Mouse (Mus musculus): ENCODE data around the gene Ptprn2. TPM values are rescaled to one million over a fixed set of nuclear protein-coding genes. Genes with fewer than 3 reads are reported as not detected.

The Ptprn2 gene
- total RNA-seq, 2 experiments from 2014 or later, result not detected

DNA sequence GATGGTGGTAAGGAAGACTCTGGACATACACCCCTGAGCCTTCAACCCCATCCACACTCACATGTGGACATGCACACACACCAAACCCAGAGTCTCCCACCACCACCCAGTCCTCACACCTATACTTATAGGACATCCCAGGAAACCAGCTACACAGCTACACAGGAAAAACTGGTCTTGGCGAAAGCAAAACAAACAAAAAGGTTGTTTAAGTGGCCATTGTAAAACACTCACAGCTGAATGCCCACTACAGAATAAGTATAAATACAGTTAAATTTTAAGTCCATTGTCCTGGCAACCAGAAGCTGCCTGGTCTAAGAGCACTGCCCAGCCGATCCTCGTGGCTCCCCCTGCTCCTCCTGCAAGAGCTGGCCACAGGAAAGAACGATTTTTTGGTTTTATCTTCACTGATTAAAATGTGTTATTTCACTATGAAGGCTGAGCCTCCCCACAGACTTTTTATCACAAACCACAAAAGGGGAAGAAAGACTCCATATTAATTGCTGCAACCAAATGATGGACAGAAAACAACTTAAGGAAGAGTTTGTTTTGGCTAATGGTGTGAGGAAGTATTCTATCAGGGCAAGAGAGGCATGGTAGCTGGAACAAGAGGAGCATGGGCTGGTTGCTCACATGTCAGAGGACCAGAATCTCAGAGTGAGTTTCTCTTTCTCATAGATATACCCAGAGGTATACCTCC lies 722.1 kb downstream of the Ptprn2 start:
- DNase-seq (ENCODE audit: low spot score), result no peak

DNA sequence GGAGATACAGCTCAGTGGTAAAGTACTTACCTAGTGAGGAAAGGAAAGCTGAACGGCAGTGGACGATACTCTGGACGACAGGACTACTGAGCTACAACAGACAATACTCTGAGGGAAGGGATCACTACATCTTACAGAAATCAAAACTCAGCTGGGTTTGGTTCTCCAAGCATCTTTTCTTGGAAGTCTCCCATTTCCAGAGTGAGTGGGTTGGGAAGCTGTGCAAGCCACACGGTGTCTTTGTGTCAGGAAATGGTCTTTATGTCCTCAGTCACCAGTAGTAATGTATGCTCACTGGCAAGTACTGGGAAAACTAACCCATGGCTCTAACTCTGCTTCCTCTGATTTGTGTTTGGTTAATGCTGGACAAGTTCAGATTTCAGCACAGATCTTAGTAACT lies 724.9 kb downstream of the Ptprn2 start:
- no peak for DNase-seq (ENCODE audit: low spot score)

DNA sequence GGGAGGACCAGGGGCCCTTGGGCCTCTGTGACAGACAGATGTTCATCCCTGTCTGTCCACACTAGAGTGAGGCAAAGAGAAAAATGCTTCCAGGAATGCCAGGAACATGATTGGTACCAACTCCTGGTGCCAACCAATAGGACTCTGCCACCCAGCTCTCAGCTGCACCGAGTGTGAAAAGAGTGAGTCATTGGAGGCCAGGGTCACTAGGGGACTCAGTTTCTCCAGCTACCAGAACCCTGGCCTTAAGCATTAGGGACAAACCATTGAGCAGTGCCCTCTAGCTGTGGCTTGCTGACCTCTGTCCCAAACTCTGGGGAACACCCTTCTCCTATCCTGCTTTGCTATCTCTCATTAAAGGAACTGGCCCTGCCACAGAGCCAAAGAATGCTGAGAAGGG lies 728.0 kb downstream of the Ptprn2 start:
- DNase-seq (ENCODE audit: low spot score), result no peak

DNA sequence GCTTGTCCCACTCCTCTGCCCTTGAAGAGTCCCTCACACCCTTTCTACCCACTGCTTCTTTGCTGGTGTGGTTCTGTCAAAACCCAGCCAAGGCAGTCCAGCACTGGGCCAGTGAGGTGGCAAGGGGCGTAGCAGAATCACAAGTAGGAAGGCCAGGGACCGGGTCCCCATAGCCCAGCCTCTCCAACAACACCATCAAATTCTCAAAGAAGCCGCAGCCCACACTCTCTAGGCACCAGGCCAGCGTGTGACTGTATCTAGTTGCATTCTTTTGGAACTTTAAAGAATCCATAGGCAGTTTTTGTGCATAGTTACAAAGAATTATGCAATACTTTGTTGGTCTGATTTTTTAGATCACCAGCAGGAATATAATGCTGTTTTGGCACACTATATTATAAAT lies 728.8 kb downstream of the Ptprn2 start:
- no peak for DNase-seq (ENCODE audit: low spot score)

DNA sequence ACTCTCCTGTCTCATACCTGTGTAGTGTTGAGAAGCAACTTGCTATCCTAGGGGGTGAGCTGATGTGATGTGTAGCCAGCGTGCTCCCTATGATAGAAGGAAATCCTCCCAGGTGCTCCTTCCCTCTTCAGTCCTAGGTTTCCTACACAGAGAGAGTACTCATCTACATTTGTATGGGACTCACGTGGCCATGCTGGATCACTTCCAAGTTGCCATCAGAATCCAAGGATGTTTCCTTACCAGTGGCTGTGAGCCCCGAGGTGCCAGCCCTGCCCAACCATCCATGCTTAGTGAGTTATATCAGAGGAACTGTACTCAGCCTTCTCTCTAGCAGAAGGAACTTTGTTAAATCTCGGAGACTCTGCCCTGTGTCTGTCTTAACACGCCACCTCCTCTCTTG lies 729.4 kb downstream of the Ptprn2 start:
- DNase-seq (ENCODE audit: low spot score), result no peak

DNA sequence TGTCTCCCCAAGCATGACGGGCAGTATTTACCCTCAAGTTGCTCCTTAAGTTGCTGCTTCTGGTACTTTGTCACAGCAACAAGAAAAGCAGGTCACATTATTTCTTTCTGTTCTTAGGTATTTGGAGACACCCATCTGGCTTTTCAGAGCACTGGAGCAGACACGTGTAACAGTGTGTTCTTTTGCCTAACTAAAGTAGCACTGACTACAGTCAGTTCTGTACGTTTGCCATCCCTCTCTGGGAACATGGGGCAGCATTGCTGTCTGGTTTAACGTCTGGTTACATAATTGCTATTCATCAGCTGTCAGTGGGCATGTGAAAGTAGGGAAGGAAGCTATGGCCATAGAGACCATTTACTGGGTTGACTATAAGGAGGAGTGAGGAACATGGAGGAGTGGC lies 736.4 kb downstream of the Ptprn2 start:
- DNase-seq (ENCODE audit: low spot score), result no peak

DNA sequence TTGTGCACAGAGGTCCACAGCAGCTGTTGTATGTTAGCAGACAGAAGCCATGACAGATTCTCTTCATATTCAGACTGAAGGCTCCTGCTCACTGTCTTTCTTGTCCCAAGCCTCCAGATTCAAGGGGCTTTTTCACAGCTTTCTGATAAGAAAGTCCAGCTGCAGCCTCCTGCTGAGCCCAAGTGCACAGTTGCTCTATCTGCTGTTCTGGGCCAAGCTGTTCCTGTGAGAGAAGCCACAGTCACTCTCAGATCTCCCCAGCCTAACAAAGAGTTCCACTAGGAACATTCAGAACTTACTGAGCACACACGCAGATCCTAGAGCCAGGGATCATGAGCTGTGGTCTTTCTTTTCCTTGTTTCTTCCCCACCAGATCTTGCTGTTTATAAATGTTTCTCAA lies 738.5 kb downstream of the Ptprn2 start:
- DNase-seq (ENCODE audit: low spot score), result no peak

DNA sequence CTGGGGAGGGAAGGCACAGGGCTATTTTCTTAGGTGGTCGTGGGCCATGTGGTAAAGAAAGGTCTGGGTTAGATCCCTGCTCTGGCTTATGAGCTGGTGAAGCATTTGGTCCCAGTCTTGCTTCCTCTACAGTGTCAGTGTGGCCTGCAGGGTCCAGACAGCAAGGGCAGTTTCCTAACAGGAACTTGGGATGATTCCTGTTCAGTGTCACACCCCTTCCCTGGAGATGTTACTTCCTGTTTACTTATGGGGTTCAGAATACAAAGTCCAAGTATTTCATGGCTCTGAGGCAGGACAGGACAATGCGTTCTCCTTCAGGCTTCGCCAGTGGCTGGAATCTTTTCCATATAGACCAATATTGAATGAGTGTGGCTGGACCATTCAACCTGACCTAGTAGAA lies 741.7 kb downstream of the Ptprn2 start:
- DNase-seq (ENCODE audit: low spot score), result no peak

DNA sequence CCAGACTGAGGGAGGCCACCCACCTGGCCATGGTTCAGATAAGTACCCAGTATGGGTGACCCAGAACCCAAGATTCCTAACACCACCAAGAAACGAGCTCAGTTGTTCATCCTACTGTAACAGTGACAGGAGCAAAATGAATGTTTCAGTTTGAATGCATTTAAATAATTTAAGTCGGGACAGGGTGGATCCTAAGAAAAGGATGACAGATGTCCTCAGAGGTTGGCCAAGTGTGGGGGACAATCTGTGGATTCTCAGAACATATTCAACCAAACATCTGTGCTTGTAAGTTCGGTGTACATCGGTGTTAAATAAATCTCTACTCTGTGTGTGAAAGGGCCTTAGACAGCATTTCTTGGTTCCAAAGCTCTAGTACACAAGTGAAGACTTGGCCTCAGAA lies 743.9 kb downstream of the Ptprn2 start:
- DNase-seq (ENCODE audit: low spot score), result no peak

DNA sequence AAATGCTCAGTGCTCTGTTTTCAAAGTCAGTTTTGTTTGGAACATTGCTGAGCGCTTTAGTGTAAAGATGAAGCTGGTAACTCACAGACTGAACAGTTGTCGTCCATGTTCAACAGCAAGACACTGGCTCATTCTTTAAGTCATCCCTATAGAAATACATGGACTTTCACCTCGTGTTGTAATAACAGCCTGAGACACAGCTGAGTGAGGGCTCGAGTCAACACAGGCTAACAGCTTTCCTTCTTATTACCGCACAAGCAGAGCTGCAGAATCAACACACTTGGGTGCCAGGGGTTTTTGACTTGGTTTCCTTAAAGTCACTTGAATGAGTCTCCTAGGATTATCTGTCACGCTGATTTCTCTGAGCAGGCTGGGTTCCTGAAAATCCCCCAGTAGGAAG lies 744.8 kb downstream of the Ptprn2 start:
- DNase-seq (ENCODE audit: low spot score), result no peak

DNA sequence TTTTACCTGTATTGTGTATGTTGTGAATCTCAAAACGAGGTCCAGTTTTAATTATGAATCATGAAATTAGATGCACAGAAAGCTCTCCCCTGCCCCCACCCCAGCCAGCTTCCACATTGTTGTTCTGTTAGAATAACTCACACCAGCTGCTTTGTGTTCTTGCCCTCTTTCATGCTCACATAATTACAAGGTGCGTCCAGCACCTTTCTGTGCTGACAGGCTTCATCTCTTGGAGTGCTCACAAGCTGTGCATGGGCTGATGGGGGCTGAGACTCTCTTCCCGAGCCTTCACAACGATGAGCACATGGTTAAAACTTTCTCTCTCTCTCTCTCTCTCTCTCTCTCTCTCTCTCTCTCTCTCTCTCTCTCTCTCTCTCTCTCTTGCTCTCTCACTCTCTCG lies 746.3 kb downstream of the Ptprn2 start:
- DNase-seq (ENCODE audit: low spot score), result no peak

DNA sequence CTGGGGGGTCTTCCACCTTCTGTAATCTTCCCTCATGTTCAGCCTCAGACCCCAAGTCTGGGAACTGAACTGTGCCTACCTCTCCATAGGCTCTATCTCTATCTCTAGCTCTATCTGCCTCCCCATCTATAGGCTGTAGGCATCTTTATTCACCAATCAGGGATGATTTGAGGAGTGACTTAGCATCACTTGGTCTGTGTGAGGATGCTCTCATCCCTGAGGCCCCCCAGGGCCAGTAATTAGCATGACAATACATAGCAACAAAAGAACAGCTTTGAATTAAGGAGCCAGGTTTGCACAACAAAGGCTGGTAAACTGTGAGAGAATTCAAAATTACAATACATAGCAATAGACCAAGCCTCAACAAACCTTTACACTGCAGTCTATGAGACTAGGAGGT lies 749.6 kb downstream of the Ptprn2 start:
- no peak for DNase-seq (ENCODE audit: low spot score)

DNA sequence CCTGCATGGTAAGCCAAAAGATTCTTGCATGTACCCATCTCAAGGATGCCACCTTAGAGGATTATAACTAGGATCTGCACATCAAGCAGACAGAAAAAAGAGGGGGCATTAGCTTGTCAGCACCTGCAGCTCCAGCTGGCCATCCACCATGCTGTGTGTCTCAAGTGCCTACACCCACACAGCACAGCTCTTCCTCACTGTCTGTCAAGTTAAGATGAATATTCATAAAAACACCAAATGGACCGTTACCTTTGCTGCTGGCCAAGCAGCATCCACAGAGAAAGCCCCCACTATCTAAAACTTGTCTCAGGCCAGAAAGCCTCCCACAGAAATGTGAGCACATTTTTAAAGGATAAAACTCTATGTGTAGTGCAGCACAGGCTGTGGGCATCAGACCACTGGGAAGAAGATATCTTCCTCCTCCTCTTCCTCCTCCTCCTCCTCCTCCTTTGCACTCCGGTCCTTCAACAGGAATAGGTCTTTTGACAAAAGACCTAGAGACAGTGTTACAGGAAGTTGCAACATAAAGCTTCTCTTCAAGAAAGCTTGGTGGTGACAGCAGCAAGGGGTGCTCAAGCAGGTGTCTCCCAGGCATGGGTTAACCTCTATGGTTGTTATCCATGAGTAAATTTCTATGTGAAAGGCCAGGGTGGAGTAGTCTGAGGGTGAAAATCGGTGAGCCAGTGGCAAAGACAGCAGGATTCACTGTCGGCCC lies 750.7 kb downstream of the Ptprn2 start:
- DNase-seq (ENCODE audit: low spot score), result no peak

DNA sequence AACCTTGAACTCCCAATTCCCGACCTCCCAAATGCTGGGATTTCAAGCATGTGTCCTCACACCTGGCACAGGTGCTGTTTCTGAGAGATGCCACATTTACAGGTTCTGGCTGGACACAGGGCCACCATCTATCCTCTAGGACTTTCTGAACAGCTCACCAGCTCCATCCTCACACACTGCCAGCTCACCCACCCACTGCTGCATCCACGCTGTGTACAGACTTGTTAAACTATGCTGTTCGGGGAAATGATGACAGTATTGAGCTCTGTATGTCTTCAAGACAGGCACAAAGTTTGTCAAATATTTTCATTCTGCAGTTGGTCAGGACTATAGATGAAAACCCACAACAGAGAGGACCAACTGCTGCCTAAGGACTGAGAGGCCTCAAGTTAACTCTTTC lies 751.5 kb downstream of the Ptprn2 start:
- no peak for DNase-seq (ENCODE audit: low spot score)

DNA sequence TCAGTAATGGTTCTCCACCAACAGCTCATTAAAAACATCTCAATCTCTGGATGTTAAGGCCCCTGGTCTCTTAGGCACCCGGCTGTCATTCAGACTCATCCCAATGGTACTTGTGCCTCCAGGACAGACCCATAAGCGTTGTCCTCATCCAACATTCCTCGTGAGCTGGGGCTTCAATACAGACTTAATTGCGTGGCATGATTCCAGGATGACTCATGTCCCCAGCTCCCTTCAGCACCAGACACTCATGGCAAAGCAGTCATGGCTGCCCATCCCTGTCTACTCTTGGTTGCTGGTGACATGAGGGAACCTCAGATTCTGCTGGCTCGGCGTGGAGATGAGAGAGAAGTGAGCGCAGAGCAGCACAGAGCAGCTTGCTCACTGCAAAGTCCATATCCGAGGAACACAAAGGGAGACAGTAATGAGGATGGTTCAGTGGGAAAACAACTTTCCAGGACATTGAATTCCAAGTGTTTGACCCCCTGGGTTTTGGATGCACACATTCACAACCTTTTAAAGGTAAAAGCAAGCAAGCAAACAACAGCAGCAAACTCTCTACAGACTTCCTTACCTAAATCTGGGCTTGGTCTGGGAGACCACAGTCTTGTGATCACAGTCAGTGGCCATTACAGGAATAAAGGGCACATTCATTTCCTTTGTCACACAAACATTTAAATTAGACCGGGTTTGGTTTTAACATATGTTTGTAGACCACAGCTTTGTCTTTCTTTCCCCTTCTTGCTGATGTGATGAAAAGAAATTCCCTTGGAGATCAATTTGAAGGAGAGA lies 754.6 kb downstream of the Ptprn2 start:
- DNase-seq (ENCODE audit: low spot score), result no peak

DNA sequence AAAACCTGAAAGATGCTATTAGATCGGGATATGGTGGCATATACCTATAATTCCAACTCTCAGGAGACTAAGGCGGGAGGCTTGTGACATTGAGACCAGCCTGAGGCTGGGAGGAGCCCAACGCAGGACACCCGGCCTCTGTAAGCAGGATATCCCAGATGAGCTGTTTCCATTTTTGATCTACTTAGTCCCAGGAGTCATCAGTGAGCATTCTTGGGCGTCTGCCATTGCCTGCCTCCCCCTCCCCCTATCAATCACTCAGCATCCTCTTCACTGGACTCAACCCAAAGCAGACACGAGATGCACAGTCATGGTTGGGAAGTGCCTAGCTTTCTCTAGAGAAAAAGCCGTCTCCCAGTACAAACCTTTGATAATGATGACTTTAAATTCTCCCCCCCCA lies 756.7 kb downstream of the Ptprn2 start:
- DNase-seq (ENCODE audit: low spot score), result no peak

DNA sequence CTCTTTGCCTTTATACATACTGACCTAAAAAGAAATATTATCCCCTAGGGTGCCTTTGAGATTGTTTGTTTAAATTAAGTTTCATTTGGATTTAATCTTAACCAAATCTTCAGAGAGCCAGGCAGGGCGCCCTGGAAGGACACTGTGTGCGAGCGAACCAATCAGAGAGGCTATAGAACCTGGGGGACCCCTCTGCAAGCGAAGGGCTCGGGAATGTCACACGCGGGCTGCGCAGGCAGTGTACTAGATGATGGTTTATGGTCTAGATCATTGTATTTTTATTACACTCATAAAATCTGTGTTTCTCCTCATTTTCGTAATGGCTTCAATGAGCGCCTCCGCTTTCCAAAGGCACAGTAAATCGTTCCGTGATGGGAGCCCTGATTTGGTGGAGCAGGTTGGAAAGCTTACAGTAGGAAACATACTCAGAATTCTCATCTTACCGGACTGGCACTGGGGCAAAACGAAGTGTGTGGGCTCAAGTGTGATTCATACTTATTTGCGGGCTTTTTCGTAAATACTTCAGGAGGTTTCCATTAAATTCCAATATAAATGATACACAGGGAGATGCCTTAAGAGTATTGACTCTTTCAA lies 760.5 kb downstream of the Ptprn2 start:
- no peak for DNase-seq (ENCODE audit: low spot score)

DNA sequence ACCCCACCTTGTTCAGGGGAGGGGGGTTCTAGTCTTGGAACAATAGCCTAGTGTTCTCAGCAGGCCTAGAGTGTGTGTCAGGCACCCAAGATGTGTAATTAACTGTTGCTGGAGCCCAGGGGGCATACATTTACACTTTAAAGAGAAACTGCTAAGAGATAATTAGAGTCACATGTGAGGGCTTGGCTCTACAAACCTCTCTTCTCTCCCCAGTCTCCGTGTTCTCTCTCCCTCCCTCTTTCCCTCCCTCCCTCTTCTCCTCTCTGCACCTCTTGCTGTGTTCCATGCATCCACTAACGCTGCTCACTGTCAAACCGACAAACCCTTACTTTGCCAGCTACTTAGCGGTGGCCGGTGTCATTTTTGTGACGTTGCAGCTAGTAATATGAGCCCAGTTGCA lies 764.9 kb downstream of the Ptprn2 start:
- DNase-seq (ENCODE audit: low spot score), result no peak

DNA sequence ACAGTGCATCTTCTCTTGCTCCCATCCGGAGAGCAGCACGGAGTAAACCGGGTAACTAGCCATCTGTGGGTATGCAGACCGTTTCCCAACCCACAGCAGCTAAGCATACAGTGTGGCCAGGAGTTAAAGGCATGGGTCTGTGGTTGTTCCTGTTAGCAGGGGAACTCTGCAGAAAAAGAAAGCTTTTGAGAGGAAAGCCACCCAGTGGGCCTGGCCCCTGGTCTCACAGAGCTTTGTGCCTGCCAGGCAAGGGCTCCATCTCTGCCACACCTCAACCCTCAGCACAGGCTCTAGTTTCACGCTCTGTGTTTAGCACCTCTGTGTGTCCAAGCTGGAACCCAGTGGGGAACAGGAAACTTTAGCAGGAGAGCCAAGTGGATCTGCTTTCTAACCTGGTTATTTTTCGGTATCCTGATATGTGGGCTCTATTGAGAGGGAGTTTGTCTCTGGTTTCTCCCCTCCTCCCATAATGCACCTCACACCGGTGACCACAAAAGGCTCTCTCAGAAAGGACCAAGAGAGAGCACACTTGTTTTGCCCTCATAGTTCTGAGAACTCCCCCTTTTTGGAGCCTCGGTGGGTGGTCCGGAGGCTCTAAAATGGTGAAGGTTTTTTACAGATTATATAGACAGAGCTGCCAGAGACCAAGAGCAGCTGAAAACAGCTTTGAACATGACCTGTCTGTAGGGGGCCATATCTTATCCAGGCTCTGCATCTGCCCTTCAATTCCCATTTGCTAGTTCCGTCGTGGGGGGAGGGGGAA lies 766.3 kb downstream of the Ptprn2 start:
- DNase-seq (ENCODE audit: low spot score), result no peak

DNA sequence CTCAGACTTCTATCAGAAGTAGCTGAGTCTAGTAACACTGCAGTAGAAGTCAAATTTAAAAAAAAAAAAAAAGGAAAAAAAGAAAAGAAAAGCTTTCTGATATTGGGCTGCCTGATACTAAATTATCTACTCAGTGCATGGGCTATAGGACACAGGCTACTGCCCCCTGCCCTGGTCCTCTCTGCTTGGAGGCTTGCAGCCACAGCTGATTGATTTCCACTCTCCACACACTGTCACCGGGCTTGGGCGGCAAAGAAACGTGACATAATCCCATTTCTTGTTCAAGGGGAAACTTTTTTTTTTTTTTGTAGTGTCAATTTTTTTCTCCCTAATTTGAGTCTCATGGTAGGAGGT lies 766.9 kb downstream of the Ptprn2 start:
- DNase-seq (ENCODE audit: low spot score), result no peak

DNA sequence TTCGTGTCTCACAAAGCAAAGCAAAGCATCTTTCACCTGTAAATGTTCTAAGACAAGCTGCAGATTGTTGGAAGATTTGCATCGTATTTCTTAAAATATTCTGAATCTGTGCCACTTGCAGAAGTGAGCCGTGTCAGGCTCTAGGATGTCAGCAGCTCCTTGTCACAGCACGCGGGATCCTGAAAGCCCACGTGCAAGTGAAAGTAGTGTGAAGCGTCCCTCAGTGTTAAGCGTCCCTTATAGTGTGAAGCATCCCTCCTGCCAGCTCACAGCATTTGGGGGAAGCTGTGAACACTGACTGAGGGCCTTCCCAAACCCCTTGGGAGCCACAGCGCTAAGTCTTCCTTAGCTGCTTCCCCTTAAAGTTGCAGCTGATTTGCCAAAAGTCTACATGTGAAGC lies 768.8 kb downstream of the Ptprn2 start:
- no peak for DNase-seq (ENCODE audit: low spot score)

DNA sequence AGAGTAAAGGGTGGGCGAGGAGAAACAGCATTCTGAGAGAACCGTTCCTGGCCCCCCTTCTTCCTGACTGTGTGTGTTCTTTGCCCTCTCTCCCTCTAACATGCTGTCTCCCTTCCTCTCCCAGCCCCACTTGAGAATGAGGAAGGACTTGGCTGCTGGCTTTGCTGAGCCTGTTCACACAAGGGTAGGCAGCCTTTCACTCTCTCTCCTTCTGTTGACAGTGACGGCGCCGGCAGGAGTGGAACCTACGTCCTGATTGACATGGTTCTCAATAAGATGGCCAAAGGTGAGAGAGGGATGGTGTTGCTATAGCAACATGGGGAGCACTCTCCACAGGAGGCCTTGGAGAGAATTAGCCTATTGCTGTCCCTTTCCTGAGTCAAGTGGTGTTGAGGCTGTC lies 769.8 kb downstream of the Ptprn2 start:
- DNase-seq (ENCODE audit: low spot score), result no peak

Measured in gastrocnemius, adult 18-20 months (tissue).